Mouse (Mus musculus) bone marrow macrophage, adult 2 months (primary cell): ENCODE measurements around the gene Prm2. TPM values are rescaled to one million over a fixed set of nuclear protein-coding genes. Genes with fewer than 3 reads are reported as not detected.

Source experiments
- H3K27ac ChIP-seq: 2 replicates; pipeline ENCODE4 v1.5.1; 2012; ENCODE audit warnings: low read depth, low read length; ENCODE audit not compliant: insufficient read depth
- H3K4me1 ChIP-seq: 2 replicates; pipeline ENCODE4 v1.6.1; 2012; ENCODE audit warnings: low read length; ENCODE audit not compliant: control insufficient read depth, insufficient read depth
- H3K4me3 ChIP-seq: 2 replicates; pipeline ENCODE4 v1.5.1; 2012; ENCODE audit warnings: mild to moderate bottlenecking, low read length, moderate library complexity; ENCODE audit not compliant: insufficient read depth
- CTCF ChIP-seq: IDR thresholded peaks from 2 replicates; pipeline ENCODE4 v1.5.1; 2012; ENCODE audit warnings: low read depth, mild to moderate bottlenecking, low read length, moderate library complexity
- POLR2A ChIP-seq: IDR thresholded peaks from 2 replicates; pipeline ENCODE4 v1.6.1; 2012; ENCODE audit warnings: mild to moderate bottlenecking, low read depth, low read length, borderline replicate concordance
- polyA plus RNA-seq: library from polyadenylated mRNA; stranded (reverse); fragments of >200 nt; gene quantifications from 2 replicates; pipeline ENCODE4 v1.2.4, GENCODE M21; 2012; ENCODE audit not compliant: missing spikeins, insufficient read depth, insufficient read length

Gene Prm2
- polyA plus RNA-seq, 1 experiment: not detected

- Histone ChIP-seq H3K4me1 (peaks cover 5% of the 10 kb centered on the region), H3K27ac (no peak overlapping the region), H3K4me3 (no peak overlapping the region)
- no peak for TF ChIP-seq POLR2A
- TF ChIP-seq CTCF: peak; percentile 21; the same call in 1 of the 2 replicates
Measured at GRCm38 (mm10) chr16:10767158-10767557, 28.8 kb downstream of the Prm2 start.

DNA sequence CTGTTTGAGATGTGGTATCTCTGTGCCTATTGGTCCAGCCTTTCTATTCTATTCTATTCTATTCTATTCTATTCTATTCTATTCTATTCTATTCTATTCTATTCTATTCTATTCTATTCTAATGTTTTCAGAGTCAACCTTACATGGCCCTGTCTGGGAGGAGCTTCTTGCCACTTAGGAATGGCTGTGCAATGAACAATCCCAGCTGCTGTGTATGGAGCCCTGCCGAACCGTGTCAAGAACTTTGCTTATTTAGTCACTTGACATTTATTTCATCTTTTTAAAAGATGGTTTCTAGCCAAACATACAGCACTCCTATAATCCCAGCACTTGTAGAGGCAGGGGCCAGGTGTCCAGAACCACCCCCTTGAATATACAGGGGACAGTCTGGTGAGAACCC lies 31.6 kb downstream of the Prm2 start:
- no peak for TF ChIP-seq POLR2A
- TF ChIP-seq CTCF: no peak
- Histone ChIP-seq H3K4me1 (peaks cover 15% of the 10 kb centered on the region), H3K27ac (no peak overlapping the region), H3K4me3 (no peak overlapping the region)

DNA sequence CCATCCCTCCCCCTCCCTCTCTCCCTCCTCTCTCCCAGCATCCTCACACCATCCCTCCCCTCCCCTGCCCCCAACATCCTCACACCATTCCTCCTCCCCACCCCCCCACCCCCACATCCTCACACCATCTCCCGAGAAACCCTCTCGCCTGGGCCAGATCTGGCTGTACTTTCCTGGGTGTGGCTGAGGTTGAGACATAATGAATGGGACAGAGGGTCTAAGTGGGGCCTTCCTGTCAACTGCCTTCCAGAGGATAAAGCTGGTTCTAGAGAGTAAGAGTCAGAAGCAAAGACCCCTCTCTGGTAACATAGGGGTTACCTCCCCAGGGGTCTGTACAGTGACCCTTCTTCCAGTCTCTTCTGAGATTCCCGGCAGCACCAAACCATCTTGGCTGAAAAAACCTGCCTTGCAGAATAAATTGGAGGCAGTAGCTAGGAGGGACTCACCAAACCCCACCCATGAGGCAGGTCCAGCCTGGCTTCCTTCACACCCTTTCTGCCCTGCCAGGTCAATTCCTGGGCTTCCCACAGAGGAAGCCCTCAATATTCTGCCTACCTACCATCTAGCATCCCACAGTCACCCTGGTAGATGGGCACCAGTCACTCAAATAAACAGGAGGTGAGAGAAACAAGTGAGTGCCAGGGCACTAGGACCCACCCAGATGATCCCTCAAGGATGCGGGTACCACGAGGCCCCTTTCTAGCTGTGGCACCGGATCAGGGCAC lies 32.2 kb downstream of the Prm2 start:
- Histone ChIP-seq H3K4me1 (peaks cover 21% of the 10 kb centered on the region), H3K27ac (no peak overlapping the region), H3K4me3 (no peak overlapping the region)
- TF ChIP-seq CTCF (no peak), POLR2A (no peak)

GRCm38 (mm10) chr16:10762569-10763180 lies 33.3 kb downstream of the Prm2 start:
- Histone ChIP-seq H3K27ac (no peak overlapping the region), H3K4me3 (no peak overlapping the region), H3K4me1 (peaks cover 30% of the 10 kb centered on the region)
- TF ChIP-seq POLR2A: no peak
- TF ChIP-seq CTCF: no peak

GRCm38 (mm10) chr16:10761182-10761581 lies 34.8 kb downstream of the Prm2 start:
- Histone ChIP-seq H3K4me3 (no peak overlapping the region), H3K4me1 (peaks cover 34% of the 10 kb centered on the region), H3K27ac (no peak overlapping the region)
- TF ChIP-seq CTCF (no peak), POLR2A (no peak)

GRCm38 (mm10) chr16:10756168-10756567 lies 39.8 kb downstream of the Prm2 start:
- TF ChIP-seq POLR2A (no peak), CTCF (no peak)
- no peak overlapping the region for H3K4me3 ChIP-seq
- no peak overlapping the region for H3K27ac ChIP-seq
- peaks cover 52% of the 10 kb centered on the region for H3K4me1 ChIP-seq

DNA sequence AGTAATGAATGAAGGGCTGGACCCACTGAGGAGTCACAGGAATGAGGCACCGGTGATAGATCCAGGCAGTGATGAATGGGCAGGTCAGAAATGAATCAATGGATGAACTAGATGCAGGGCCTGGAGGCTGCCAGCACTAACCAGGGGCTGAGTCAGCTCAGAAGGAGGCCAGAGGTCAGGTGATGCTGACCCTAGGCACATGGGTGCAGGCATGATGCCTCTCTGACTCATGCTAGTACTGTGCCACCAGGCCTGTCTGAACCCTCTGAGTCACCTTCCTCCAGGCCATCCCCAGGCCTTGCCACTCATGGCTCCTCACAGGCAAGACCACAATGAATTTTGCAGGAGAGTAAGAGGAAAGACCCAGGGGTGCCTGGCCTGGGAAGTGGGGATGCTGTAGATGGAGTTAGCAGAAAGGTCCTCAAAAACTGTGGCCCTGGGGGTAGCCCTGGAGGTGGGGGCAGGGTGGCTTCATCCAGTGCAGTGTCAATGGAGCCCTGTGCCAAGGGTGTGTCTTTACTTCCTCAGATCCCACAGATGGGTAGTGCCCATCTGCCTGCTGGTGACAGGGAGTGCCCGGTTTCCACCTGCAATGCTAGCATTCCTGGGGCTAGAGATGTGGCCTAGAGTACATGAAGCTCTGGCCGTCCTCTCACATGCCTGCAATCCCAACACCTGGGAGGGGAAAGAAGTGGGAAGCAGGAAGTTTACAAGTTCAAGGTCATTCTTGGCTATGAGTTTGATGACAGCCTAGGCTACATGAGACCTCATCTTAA lies 41.2 kb downstream of the Prm2 start:
- no peak for TF ChIP-seq CTCF
- TF ChIP-seq POLR2A: no peak
- Histone ChIP-seq H3K4me1 (peaks cover 47% of the 10 kb centered on the region), H3K4me3 (no peak overlapping the region), H3K27ac (peak overlapping the region; percentile 54)

DNA sequence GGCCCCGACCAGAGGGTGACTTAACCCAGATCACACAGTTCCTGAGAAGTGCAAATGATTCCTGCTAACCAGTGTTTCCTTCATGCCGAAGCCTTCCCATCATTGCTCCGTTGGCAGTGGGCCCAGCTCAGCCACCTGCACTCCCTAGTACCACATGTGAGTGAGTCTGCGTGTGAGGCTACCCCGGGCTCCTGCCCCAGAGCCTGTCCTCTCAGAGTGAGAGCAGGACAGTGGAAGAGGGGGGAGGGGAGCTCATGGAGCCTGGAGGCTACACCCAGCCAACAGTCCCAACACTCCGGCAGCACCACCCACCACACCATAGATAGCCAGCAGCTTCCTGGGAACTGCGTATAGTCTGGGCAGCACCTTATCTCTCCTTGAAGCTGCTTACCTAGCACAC lies 46.1 kb downstream of the Prm2 start:
- Histone ChIP-seq H3K4me3 (no peak overlapping the region), H3K27ac (no peak overlapping the region), H3K4me1 (peaks cover 22% of the 10 kb centered on the region)
- TF ChIP-seq CTCF (no peak), POLR2A (no peak)

DNA sequence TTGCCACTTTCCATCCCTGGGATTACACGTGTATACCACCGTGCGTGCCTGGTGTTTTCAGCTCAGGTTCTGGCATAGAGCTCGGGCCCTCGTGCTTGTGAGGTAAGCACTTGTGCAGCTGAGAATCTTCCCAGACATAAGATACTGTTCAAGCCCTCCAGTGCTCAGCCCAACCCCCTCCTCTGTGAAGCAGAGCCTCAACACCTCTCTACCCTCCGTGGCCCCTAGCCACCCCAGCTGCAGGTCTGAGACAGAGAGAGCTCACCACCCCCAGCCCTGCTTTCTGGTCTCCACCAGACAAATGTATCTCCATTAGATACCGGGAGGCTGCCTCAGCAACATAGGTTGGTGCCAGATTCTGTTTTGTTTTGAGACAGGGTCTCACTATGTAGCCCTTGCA lies 46.7 kb downstream of the Prm2 start:
- H3K4me1 ChIP-seq: peaks cover 16% of the 10 kb centered on the region
- H3K27ac ChIP-seq: no peak overlapping the region
- H3K4me3 ChIP-seq: no peak overlapping the region

More for the DNA sequence above, 46.7 kb downstream of the Prm2 start:
- no peak for TF ChIP-seq POLR2A
- no peak for TF ChIP-seq CTCF

Other genes with a start within 250 kb of the Prm2 start
- gene Socs1, start 10.6 kb downstream of the Prm2 start, polyA plus RNA-seq: 0.57 and 0.75 TPM in 2 replicates
- not detected in 2 replicates for gene Tnp2, start 7.5 kb downstream of the Prm2 start, polyA plus RNA-seq
- gene Prm3, start 5.2 kb downstream of the Prm2 start, polyA plus RNA-seq: not detected in 2 replicates
- gene Prm1, start 9.7 kb upstream of the Prm2 start, polyA plus RNA-seq: not detected in 2 replicates
- not detected in 2 replicates for gene Gm11172, start 16.8 kb upstream of the Prm2 start, polyA plus RNA-seq
- 0.33 and 0.75 TPM in 2 replicates for gene Rmi2, start 38.9 kb upstream of the Prm2 start, polyA plus RNA-seq